Mouse (Mus musculus) embryonic stem cell, embryonic (primary cell): ENCODE measurements around the gene Tor2a.

ENCODE experiments used
- CTCF ChIA-PET, 4 experiments: fragments of 300-600 bp in 2 of 4; fragments of 350-600 bp in 2 of 4; sonication (Branson Sonifier 250); formaldehyde crosslinking; loops; one replicate each; lab custom pipeline; 2022; ENCODE audit warnings: inconsistent platforms in 2 of 4; lab: Charles Lee
- POLR2A ChIA-PET, 4 experiments: fragments of 300-600 bp in 2 of 4; fragments of 350-600 bp in 2 of 4; sonication (Branson Sonifier 250); formaldehyde crosslinking; loops; one replicate each; lab custom pipeline; 2022; ENCODE audit warnings: antibody characterized with exemption in 4 of 4, inconsistent platforms in 1 of 4; lab: Charles Lee

Gene Tor2a

GRCm38 (mm10) chr2:32768661-32769285 lies 11.7 kb downstream of the Tor2a start:
- ChIA-PET POLR2A (interaction anchor here in 3 of 4 experiments (0.6 to 4.3 kb wide), 9 partner anchors 12 to 363 kb away, joined by 3 to 28 read pairs (median 3); partner anchors contain the start of genes Fpgs (in 1 of the 3), Garnl3 (in 1 of the 3) and Tor2a (in 1 of the 3)), CTCF (interaction anchor here in 3 of 4 experiments (0.6 to 2.2 kb wide), 8 partner anchors 8 to 90 kb away, joined by 3 to 7 read pairs (median 5); partner anchors contain the start of gene Tor2a (in 3 of the 3))

GRCm38 (mm10) chr2:32769327-32770085 lies 12.5 kb downstream of the Tor2a start:
- CTCF ChIA-PET = interaction anchor here in 3 of 4 experiments (1.2 to 2.2 kb wide), 8 partner anchors 8 to 90 kb away, joined by 3 to 7 read pairs (median 5); partner anchors contain the start of gene Tor2a (in 3 of the 3)
- POLR2A ChIA-PET = interaction anchor here in 1 of 4 experiments (1.0 to 4.3 kb wide), 5 partner anchors 13 to 108 kb away, joined by 3 to 28 read pairs (median 3); partner anchors contain the start of gene Tor2a

- ChIA-PET CTCF (interaction anchor here (0.5 to 2.1 kb wide), 15 partner anchors 9 to 807 kb away, joined by 3 to 12 read pairs (median 4); partner anchors contain the start of genes Tor2a (in 2 of the 4) and Slc2a8 (in 1 of the 4)), POLR2A (interaction anchor here in 2 of 4 experiments (0.6 to 1.3 kb wide), 9 partner anchors 8 to 810 kb away, joined by 3 to 8 read pairs (median 3); partner anchors contain the start of genes Cdk9 (in 1 of the 2) and St6galnac4 (in 1 of the 2))
Observed at GRCm38 (mm10) chr2:32771886-32772285, 14.9 kb downstream of the Tor2a start.

- ChIA-PET POLR2A (interaction anchor here in 1 of 4 experiments (1.0 to 1.3 kb wide), 3 partner anchors 26 to 185 kb away, joined by 3 to 5 read pairs (median 5); partner anchors contain the start of gene St6galnac4), CTCF (interaction anchor here (0.5 to 2.1 kb wide), 6 partner anchors 15 to 135 kb away, joined by 3 to 12 read pairs (median 3); partner anchors contain the start of gene Tor2a (in 1 of the 4))
Observed at GRCm38 (mm10) chr2:32772626-32773279, 15.7 kb downstream of the Tor2a start.

- POLR2A ChIA-PET = interaction anchor here in 3 of 4 experiments (0.5 to 1.8 kb wide), 22 partner anchors 8 to 852 kb away, joined by 3 to 6 read pairs (median 4); partner anchors contain the start of genes Lrsam1 (in 3 of the 3), Rpl12 (in 3 of the 3) and Tor2a (in 1 of the 3)
- CTCF ChIA-PET = interaction anchor here in 3 of 4 experiments (0.5 to 2.5 kb wide), 15 partner anchors 11 to 192 kb away, joined by 3 to 7 read pairs (median 4); partner anchors contain the start of gene Tor2a (in 2 of the 3)
Observed at GRCm38 (mm10) chr2:32775359-32776074, 18.5 kb downstream of the Tor2a start, which contains the start of the genes Ttc16 and Ptrh1. Gene Ttc16 (minus strand): TSS chr2:32775633. Gene Ptrh1 (plus strand): TSS chr2:32775786.

- ChIA-PET POLR2A (interaction anchor here in 3 of 4 experiments (0.6 to 1.5 kb wide), 7 partner anchors 9 to 132 kb away, joined by 3 to 6 read pairs (median 3); partner anchors contain the start of gene Eng (in 1 of the 3)), CTCF (interaction anchor here in 1 of 4 experiments (1.7 to 1.8 kb wide), 2 partner anchors 68 to 83 kb away, joined by 5 to 7 read pairs; no protein-coding TSS in a partner anchor)
Observed at GRCm38 (mm10) chr2:32776192-32776591, 19.2 kb downstream of the Tor2a start.

- CTCF ChIA-PET = interaction anchor here (0.5 to 5.2 kb wide), 17 partner anchors 8 to 624 kb away, joined by 3 to 98 read pairs (median 8); partner anchors contain the start of gene Tor2a (in 1 of the 4)
- POLR2A ChIA-PET = interaction anchor here in 2 of 4 experiments (0.9 to 2.3 kb wide), 7 partner anchors 21 to 184 kb away, joined by 3 to 6 read pairs (median 3); partner anchors contain the start of genes Lrsam1 (in 1 of the 2), Rpl12 (in 1 of the 2) and Tor2a (in 1 of the 2)
Observed at GRCm38 (mm10) chr2:32778081-32778480, 21.0 kb downstream of the Tor2a start.

GRCm38 (mm10) chr2:32779131-32779530 lies 22.1 kb downstream of the Tor2a start:
- ChIA-PET POLR2A (interaction anchor here in 3 of 4 experiments (0.7 to 2.3 kb wide), 22 partner anchors 16 to 184 kb away, joined by 3 to 9 read pairs (median 3); partner anchors contain the start of genes Lrsam1 (in 2 of the 3), Rpl12 (in 2 of the 3), Cdk9 (in 1 of the 3) and Tor2a (in 1 of the 3)), CTCF (interaction anchor here (0.5 to 5.2 kb wide), 72 partner anchors 9 to 623 kb away, joined by 3 to 98 read pairs (median 4); partner anchors contain the start of genes Tor2a (in 3 of the 4), Cdk9 (in 1 of the 4) and Garnl3 (in 1 of the 4))

GRCm38 (mm10) chr2:32779714-32780113 lies 22.7 kb downstream of the Tor2a start:
- ChIA-PET POLR2A (interaction anchor here in 3 of 4 experiments (0.7 to 2.3 kb wide), 13 partner anchors 8 to 182 kb away, joined by 3 to 10 read pairs (median 4); partner anchors contain the start of genes Lrsam1 (in 3 of the 3) and Rpl12 (in 3 of the 3)), CTCF (interaction anchor here (0.5 to 5.2 kb wide), 45 partner anchors 8 to 570 kb away, joined by 3 to 98 read pairs (median 5); partner anchors contain the start of genes Tor2a (in 2 of the 4) and Pip5kl1 (in 1 of the 4))

- ChIA-PET POLR2A (interaction anchor here (0.5 to 2.1 kb wide), 27 partner anchors 11 to 676 kb away, joined by 3 to 14 read pairs (median 3); partner anchors contain the start of genes Tor2a (in 2 of the 4), Cdk9 (in 1 of the 4), Fpgs (in 1 of the 4) and Garnl3 (in 1 of the 4)), CTCF (interaction anchor here (0.7 to 5.2 kb wide), 43 partner anchors 10 to 682 kb away, joined by 3 to 98 read pairs (median 5); partner anchors contain the start of genes Tor2a (in 2 of the 4) and 9430097D07Rik (in 1 of the 4))
Observed at GRCm38 (mm10) chr2:32781710-32782109, 24.7 kb downstream of the Tor2a start.

GRCm38 (mm10) chr2:32784048-32784681 lies 27.1 kb downstream of the Tor2a start, which contains the start of gene Cfap157:
Gene Cfap157 (minus strand): TSS chr2:32784428.
- CTCF ChIA-PET = interaction anchor here (0.6 to 2.8 kb wide), 10 partner anchors 13 to 209 kb away, joined by 3 to 9 read pairs (median 3); partner anchors contain the start of gene Pip5kl1 (in 1 of the 4)
- POLR2A ChIA-PET = interaction anchor here in 2 of 4 experiments (0.5 to 2.6 kb wide), 9 partner anchors 10 to 1978 kb away, joined by 3 to 9 read pairs (median 4); partner anchors contain the start of genes Lrsam1 (in 1 of the 2) and Rpl12 (in 1 of the 2)

GRCm38 (mm10) chr2:32787176-32787575 lies 30.1 kb downstream of the Tor2a start:
- ChIA-PET CTCF (interaction anchor here (0.6 to 4.4 kb wide), 40 partner anchors 8 to 504 kb away, joined by 3 to 24 read pairs (median 4); partner anchors contain the start of gene Tor2a (in 1 of the 4)), POLR2A (interaction anchor here in 3 of 4 experiments (0.6 to 2.9 kb wide), 17 partner anchors 13 to 471 kb away, joined by 3 to 11 read pairs (median 3); partner anchors contain the start of gene Dpm2 (in 1 of the 3))

- ChIA-PET CTCF (interaction anchor here in 3 of 4 experiments (1.0 to 4.4 kb wide), 11 partner anchors 9 to 140 kb away, joined by 3 to 24 read pairs (median 8); partner anchors contain the start of gene Tor2a (in 1 of the 3)), POLR2A (interaction anchor here in 2 of 4 experiments (1.1 to 2.9 kb wide), 7 partner anchors 9 to 218 kb away, joined by 3 to 11 read pairs (median 3); partner anchors contain the start of gene Dpm2 (in 1 of the 2))
Observed at GRCm38 (mm10) chr2:32788581-32788980, 31.5 kb downstream of the Tor2a start.

- CTCF ChIA-PET = interaction anchor here in 2 of 4 experiments (0.6 to 0.7 kb wide), 2 partner anchors 30 to 66 kb away, joined by 3 read pairs; no protein-coding TSS in a partner anchor
- POLR2A ChIA-PET = interaction anchor here in 1 of 4 experiments (1.5 kb wide), 1 partner anchor 13 kb away, joined by 4 read pairs; no protein-coding TSS in a partner anchor
Observed at GRCm38 (mm10) chr2:32791297-32791696, 34.3 kb downstream of the Tor2a start.
